In genomic region chr2:166450380-166450779, GRCm38 (mm10) we compare ENCODE assay signal across 19 mouse cellular contexts.
DNase-seq lines count a peak whose midpoint lies in the region; ATAC-seq and TF ChIP-seq lines count a peak whose summit lies in the region.
"Had no signal": no experiment of that assay in that cellular context is flagged by ENCODE, and none has a peak within 500 bp of the region (broad histone marks: within the 10 kb centered on the region; RNA-seq: fewer than 3 reads in every experiment).

No protein-coding gene starts in this region.

- no peak for TF ChIP-seq CTCF in midbrain, postnatal 0 days (IDR thresholded peaks at IDR 0.05)

- no peak overlapping the region for H3K4me3 ChIP-seq in forebrain, embryonic 13.5 days
- no peak overlapping the region for H3K4me3 ChIP-seq in forebrain, embryonic 11.5 days (ENCODE audit: low read depth, low read length)
- H3K4me3 ChIP-seq in midbrain, embryonic 13.5 days (replicated peaks): no peak overlapping the region
- no peak overlapping the region for H3K4me3 ChIP-seq in midbrain, embryonic 11.5 days (ENCODE audit: low read depth, low read length)
- H3K4me3 ChIP-seq in forebrain, embryonic 14.5 days (ENCODE audit: low read depth, low read length): no peak overlapping the region
- no peak overlapping the region for H3K4me3 ChIP-seq in midbrain, postnatal 0 days (ENCODE audit: low read depth, low read length)
- no peak overlapping the region for H3K4me3 ChIP-seq in intestine, embryonic 15.5 days (replicated peaks)
- H3K4me3 ChIP-seq: kidney, embryonic 15.5 days; midbrain, embryonic 12.5 days had no signal

- 38% methylated on average over 10 of the region's 10 CpGs for WGBS in forebrain, embryonic 13.5 days
- WGBS in forebrain, embryonic 11.5 days: 80% methylated on average over 10 of the region's 10 CpGs
- WGBS in midbrain, embryonic 13.5 days: 74% methylated on average over 10 of the region's 10 CpGs
- WGBS in midbrain, embryonic 11.5 days: 85% methylated on average over 10 of the region's 10 CpGs
- WGBS in forebrain, embryonic 14.5 days: 18% methylated on average over 10 of the region's 10 CpGs
- WGBS in midbrain, postnatal 0 days: 53% methylated on average over 10 of the region's 10 CpGs
- 63% methylated on average over 10 of the region's 10 CpGs for WGBS in intestine, embryonic 15.5 days

- peaks cover 39% of the 10 kb centered on the region for H3K4me1 ChIP-seq in forebrain, embryonic 13.5 days
- peaks cover 2% of the 10 kb centered on the region; the same call in 1 of the 2 replicates for H3K4me1 ChIP-seq in forebrain, embryonic 11.5 days (replicated peaks; ENCODE audit: control insufficient read depth, insufficient read depth, low read length)
- peaks cover 43% of the 10 kb centered on the region for H3K4me1 ChIP-seq in midbrain, embryonic 13.5 days (replicated peaks)
- peaks cover 10% of the 10 kb centered on the region for H3K4me1 ChIP-seq in midbrain, embryonic 11.5 days (ENCODE audit: control insufficient read depth, insufficient read depth, low read length)
- H3K4me1 ChIP-seq in forebrain, embryonic 14.5 days (ENCODE audit: control insufficient read depth, insufficient read depth, low read length): peaks cover 27% of the 10 kb centered on the region
- peaks cover 9% of the 10 kb centered on the region; the same call in 1 of the 2 replicates for H3K4me1 ChIP-seq in midbrain, postnatal 0 days (ENCODE audit: insufficient read depth, low read length)
- H3K4me1 ChIP-seq in intestine, embryonic 15.5 days (replicated peaks): peaks cover 21% of the 10 kb centered on the region

- no peaks in the 10 kb centered on the region for H3K9me3 ChIP-seq in forebrain, embryonic 13.5 days (replicated peaks)
- H3K9me3 ChIP-seq in forebrain, embryonic 11.5 days (ENCODE audit: control insufficient read depth, low read length): no peaks in the 10 kb centered on the region
- no peaks in the 10 kb centered on the region for H3K9me3 ChIP-seq in midbrain, embryonic 13.5 days
- no peaks in the 10 kb centered on the region for H3K9me3 ChIP-seq in midbrain, embryonic 11.5 days (ENCODE audit: control insufficient read depth, low read length)
- H3K9me3 ChIP-seq in forebrain, embryonic 14.5 days (replicated peaks; ENCODE audit: control insufficient read depth, low read length): no peaks in the 10 kb centered on the region
- H3K9me3 ChIP-seq in midbrain, postnatal 0 days (ENCODE audit: low read length): no peaks in the 10 kb centered on the region
- H3K9me3 ChIP-seq in intestine, embryonic 15.5 days: no peaks in the 10 kb centered on the region
- H3K9me3 ChIP-seq: kidney, embryonic 15.5 days; midbrain, embryonic 12.5 days had no signal

- peaks cover 6% of the 10 kb centered on the region for H3K27me3 ChIP-seq in forebrain, embryonic 13.5 days
- no peaks in the 10 kb centered on the region for H3K27me3 ChIP-seq in forebrain, embryonic 11.5 days (ENCODE audit: control insufficient read depth, insufficient read depth, low read length)
- H3K27me3 ChIP-seq in midbrain, embryonic 13.5 days: no peaks in the 10 kb centered on the region
- H3K27me3 ChIP-seq in midbrain, embryonic 11.5 days (ENCODE audit: control insufficient read depth, insufficient read depth, low read length): no peaks in the 10 kb centered on the region; the same call in 1 of the 2 replicates
- no peaks in the 10 kb centered on the region for H3K27me3 ChIP-seq in forebrain, embryonic 14.5 days (replicated peaks; ENCODE audit: control insufficient read depth, insufficient read depth, low read length)
- H3K27me3 ChIP-seq in midbrain, postnatal 0 days (ENCODE audit: insufficient read depth, low read length): no peaks in the 10 kb centered on the region
- H3K27me3 ChIP-seq in intestine, embryonic 15.5 days (replicated peaks): no peaks in the 10 kb centered on the region
- H3K27me3 ChIP-seq: kidney, embryonic 15.5 days; Patski had no signal

- peak; percentile 44; the same call in 1 of the 2 replicates for ATAC-seq in forebrain, embryonic 13.5 days
- ATAC-seq in forebrain, embryonic 11.5 days (replicated peaks; ENCODE audit: low FRiP score): no peak
- ATAC-seq in midbrain, embryonic 13.5 days: no peak
- ATAC-seq in midbrain, embryonic 11.5 days (ENCODE audit: low FRiP score): no peak
- peak; percentile 77; the same call in 1 of the 2 replicates for ATAC-seq in forebrain, embryonic 14.5 days
- no peak for ATAC-seq in midbrain, postnatal 0 days (ENCODE audit: low FRiP score)
- ATAC-seq in intestine, embryonic 15.5 days: no peak
- ATAC-seq: lung, postnatal 0 days; Patski had no signal

- H3K36me3 ChIP-seq in forebrain, embryonic 13.5 days (ENCODE audit: poor library complexity, severe bottlenecking): no peaks in the 10 kb centered on the region
- H3K36me3 ChIP-seq in forebrain, embryonic 11.5 days (ENCODE audit: control insufficient read depth, insufficient read depth, low read length): no peaks in the 10 kb centered on the region
- no peaks in the 10 kb centered on the region for H3K36me3 ChIP-seq in midbrain, embryonic 13.5 days
- no peaks in the 10 kb centered on the region for H3K36me3 ChIP-seq in midbrain, embryonic 11.5 days (ENCODE audit: control insufficient read depth, insufficient read depth, low read length)
- H3K36me3 ChIP-seq in forebrain, embryonic 14.5 days (ENCODE audit: control insufficient read depth, insufficient read depth, low read length): no peaks in the 10 kb centered on the region
- no peaks in the 10 kb centered on the region for H3K36me3 ChIP-seq in midbrain, postnatal 0 days (ENCODE audit: insufficient read depth, low read length)
- no peaks in the 10 kb centered on the region for H3K36me3 ChIP-seq in intestine, embryonic 15.5 days
- H3K36me3 ChIP-seq: kidney, embryonic 15.5 days; midbrain, embryonic 12.5 days had no signal

- no peak overlapping the region for H3K27ac ChIP-seq in forebrain, embryonic 13.5 days
- no peak overlapping the region for H3K27ac ChIP-seq in forebrain, embryonic 11.5 days (ENCODE audit: low read depth, low read length)
- H3K27ac ChIP-seq in midbrain, embryonic 13.5 days: peak overlapping the region; percentile 41; the same call in 1 of the 2 replicates
- H3K27ac ChIP-seq in midbrain, embryonic 11.5 days (ENCODE audit: low read depth, low read length): no peak overlapping the region
- peak overlapping the region; percentile 33; the same call in 1 of the 2 replicates for H3K27ac ChIP-seq in forebrain, embryonic 14.5 days (ENCODE audit: low read depth, low read length)
- H3K27ac ChIP-seq in midbrain, postnatal 0 days (ENCODE audit: low read depth, low read length): no peak overlapping the region
- no peak overlapping the region for H3K27ac ChIP-seq in intestine, embryonic 15.5 days
- H3K27ac ChIP-seq: kidney, embryonic 15.5 days; midbrain, embryonic 12.5 days had no signal

- no peak overlapping the region for H3K4me2 ChIP-seq in forebrain, embryonic 13.5 days
- no peak overlapping the region for H3K4me2 ChIP-seq in forebrain, embryonic 11.5 days (ENCODE audit: low read depth, low read length, severe bottlenecking)
- no peak overlapping the region for H3K4me2 ChIP-seq in midbrain, embryonic 13.5 days (replicated peaks)
- no peak overlapping the region for H3K4me2 ChIP-seq in midbrain, embryonic 11.5 days
- H3K4me2 ChIP-seq in forebrain, embryonic 14.5 days (ENCODE audit: low read length): no peak overlapping the region
- no peak overlapping the region for H3K4me2 ChIP-seq in midbrain, postnatal 0 days (ENCODE audit: low read depth, low read length, poor library complexity, severe bottlenecking)
- no peak overlapping the region for H3K4me2 ChIP-seq in intestine, embryonic 15.5 days (replicated peaks)
- H3K4me2 ChIP-seq: kidney, embryonic 15.5 days; midbrain, embryonic 12.5 days had no signal

- no peak overlapping the region for H3K9ac ChIP-seq in forebrain, embryonic 13.5 days
- no peak overlapping the region for H3K9ac ChIP-seq in forebrain, embryonic 11.5 days (ENCODE audit: low read length)
- no peak overlapping the region for H3K9ac ChIP-seq in midbrain, embryonic 13.5 days (replicated peaks)
- no peak overlapping the region for H3K9ac ChIP-seq in midbrain, embryonic 11.5 days (ENCODE audit: low read length)
- no peak overlapping the region for H3K9ac ChIP-seq in forebrain, embryonic 14.5 days (ENCODE audit: low read length)
- H3K9ac ChIP-seq in midbrain, postnatal 0 days (replicated peaks; ENCODE audit: low read length, poor library complexity, severe bottlenecking): no peak overlapping the region
- H3K9ac ChIP-seq in intestine, embryonic 15.5 days: no peak overlapping the region
- H3K9ac ChIP-seq: kidney, embryonic 15.5 days; midbrain, embryonic 12.5 days had no signal

- no peak for DNase-seq in forebrain, embryonic 11.5 days (ENCODE audit: low spot score)
- no peak for DNase-seq in midbrain, embryonic 11.5 days (ENCODE audit: low spot score, missing footprints)
- peak; percentile 90 for DNase-seq in forebrain, embryonic 14.5 days (ENCODE audit: low spot score)
- peak; percentile 63 for DNase-seq in midbrain, postnatal 0 days (ENCODE audit: low spot score)
- no peak for DNase-seq in testis, postnatal 10 days (ENCODE audit: low spot score)
- DNase-seq: cerebellum, adult 18-20 months; gastrocnemius, postnatal 25 days; heart, adult 18-20 months; kidney, adult 11 months; kidney, postnatal 36 days; liver; thymus, postnatal 14 days had no signal

Comparison
In these comparisons a context has a peak if more than half of its experiments do, and no peak if none do; other contexts are left out.
1. ATAC-seq: peak in forebrain, embryonic 13.5 days (single experiment) and forebrain, embryonic 14.5 days (single experiment); none in forebrain, embryonic 11.5 days (single experiment), midbrain, embryonic 13.5 days (single experiment), midbrain, embryonic 11.5 days (single experiment), midbrain, postnatal 0 days (single experiment) and intestine, embryonic 15.5 days (single experiment).
2. H3K27ac ChIP-seq: peak in midbrain, embryonic 13.5 days (single experiment) and forebrain, embryonic 14.5 days (single experiment); none in forebrain, embryonic 13.5 days (single experiment), forebrain, embryonic 11.5 days (single experiment), midbrain, embryonic 11.5 days (single experiment), midbrain, postnatal 0 days (single experiment) and intestine, embryonic 15.5 days (single experiment).
3. DNase-seq: peak in forebrain, embryonic 14.5 days (single experiment) and midbrain, postnatal 0 days (single experiment); none in forebrain, embryonic 11.5 days (single experiment), midbrain, embryonic 11.5 days (single experiment) and testis, postnatal 10 days (single experiment).